Mouse (Mus musculus) embryonic facial prominence, embryonic 13.5 days (tissue): ENCODE data around the gene Rbmxl2. TPM values are rescaled to one million over a fixed set of nuclear protein-coding genes. Genes with fewer than 3 reads are reported as not detected.

Experiments
- ATAC-seq: fragments of 200-750 bp; cut with Nextera tagmentation; 2 replicates; pipeline ENCODE4 v1.8.0; 2017; ENCODE audit warnings: low read depth; ENCODE audit not compliant: insufficient number of reproducible peaks, insufficient read depth, low FRiP score, low TSS enrichment
- H3K27ac ChIP-seq: fragments of 300-500 bp; sonication (generic); 2 replicates; pipeline ENCODE4 v1.5.1; 2015; ENCODE audit warnings: moderate library complexity, mild to moderate bottlenecking, inconsistent platforms
- H3K27me3 ChIP-seq: fragments of 300-500 bp; sonication (generic); 2 replicates; pipeline ENCODE4 v1.6.1; 2015; ENCODE audit warnings: mild to moderate bottlenecking, inconsistent platforms
- H3K36me3 ChIP-seq: fragments of 300-500 bp; sonication (generic); 2 replicates; pipeline ENCODE4 v1.6.1; 2015; ENCODE audit warnings: mild to moderate bottlenecking, inconsistent platforms
- H3K4me1 ChIP-seq: fragments of 300-500 bp; sonication (generic); 2 replicates; pipeline ENCODE4 v1.6.1; 2015; ENCODE audit warnings: inconsistent platforms
- H3K4me2 ChIP-seq: fragments of 300-500 bp; sonication (generic); 2 replicates; pipeline ENCODE4 v1.6.1; 2015; ENCODE audit warnings: moderate library complexity, mild to moderate bottlenecking, inconsistent platforms
- H3K4me3 ChIP-seq: fragments of 300-500 bp; sonication (generic); 2 replicates; pipeline ENCODE4 v1.5.1; 2015; ENCODE audit warnings: mild to moderate bottlenecking, inconsistent platforms
- H3K9ac ChIP-seq: fragments of 300-500 bp; sonication (generic); 2 replicates; pipeline ENCODE4 v1.6.1; 2015; ENCODE audit warnings: mild to moderate bottlenecking, inconsistent platforms
- H3K9me3 ChIP-seq: fragments of 300-500 bp; sonication (generic); 2 replicates; pipeline ENCODE4 v1.6.1; 2016; ENCODE audit warnings: inconsistent platforms
- WGBS: fragments of 180-500 bp; shearing (Covaris S2); methylation state at CpG from one replicate; pipeline ENCODE4 v1.1.7; 2015; ENCODE audit warnings: mixed read lengths; 5-methylcytosine and 5-hydroxymethylcytosine counted together
- polyA plus RNA-seq: library from polyadenylated mRNA; unstranded; fragments of >200 nt; fragmentation: Nextera tagmentation; extraction: Ambion mirVana; gene quantifications from 2 replicates; pipeline ENCODE4 v1.2.1, GENCODE M21; 2015

Gene Rbmxl2
- polyA plus RNA-seq, 1 experiment from 2014 or later: not detected

DNA sequence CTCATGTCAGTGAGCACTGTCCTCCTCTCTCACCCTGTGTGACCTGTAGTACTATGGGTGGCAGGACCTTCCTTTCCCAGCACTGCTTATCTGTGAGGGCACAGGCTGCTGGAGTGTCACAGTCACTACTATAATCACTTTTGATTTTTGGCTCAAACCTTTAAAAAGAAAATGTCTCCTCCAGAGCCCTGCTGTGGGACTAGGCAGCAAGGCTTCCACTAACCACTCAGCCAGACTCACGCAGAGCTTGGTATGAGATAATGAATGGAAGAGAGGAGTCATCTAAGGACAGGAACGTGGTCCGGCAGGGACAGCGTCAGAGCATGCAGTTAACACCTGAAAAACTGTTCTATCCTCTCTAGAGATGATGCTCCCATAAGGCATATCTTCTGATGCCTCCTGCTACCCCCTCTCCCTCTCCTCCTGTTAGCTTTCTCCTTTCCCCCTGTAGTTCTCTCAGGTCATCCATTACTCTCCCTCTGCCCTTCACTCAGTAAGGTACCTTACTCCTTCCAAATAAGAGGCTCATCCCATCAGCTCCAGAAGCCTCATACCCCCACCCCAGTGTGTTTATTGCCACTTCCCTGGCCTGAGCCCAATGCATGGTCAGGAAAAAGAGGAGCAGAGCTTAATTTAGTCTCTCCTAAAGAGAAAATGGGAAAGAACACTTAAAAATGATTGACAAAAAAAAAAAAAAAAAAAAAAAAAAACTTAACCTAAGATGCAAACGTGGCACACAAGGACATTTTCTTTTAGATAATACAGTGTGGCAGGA, 41.2 kb downstream of the Rbmxl2 start:
- Histone ChIP-seq H3K9me3 (no peaks in the 10 kb centered on the region), H3K4me2 (no peak overlapping the region), H3K27ac (no peak overlapping the region), H3K36me3 (no peaks in the 10 kb centered on the region), H3K4me1 (no peaks in the 10 kb centered on the region), H3K9ac (no peak overlapping the region), H3K27me3 (no peaks in the 10 kb centered on the region), H3K4me3 (no peak overlapping the region)
- WGBS: 79% methylated on average over 5 of the region's 5 CpGs
- ATAC-seq: no peak

DNA sequence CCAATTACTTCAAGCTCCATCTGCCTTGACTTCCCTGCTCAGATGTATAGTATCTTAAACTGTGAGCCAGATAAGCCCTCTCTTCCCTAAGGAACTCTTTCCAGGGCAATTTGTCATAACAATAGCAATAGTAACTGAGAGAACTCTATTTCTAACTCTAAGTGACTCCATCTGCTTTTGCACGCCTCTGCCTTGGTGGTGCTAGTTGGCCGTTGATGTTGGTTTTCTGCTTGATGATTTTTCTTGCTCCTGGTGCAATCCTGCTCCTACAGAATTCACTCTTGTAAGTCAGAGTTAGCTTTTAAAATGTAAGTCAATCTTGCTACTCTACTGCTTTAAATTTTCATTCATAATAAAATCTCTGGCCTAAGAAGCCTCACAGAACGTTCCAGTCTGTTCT, 44.1 kb downstream of the Rbmxl2 start:
- Histone ChIP-seq H3K36me3 (no peaks in the 10 kb centered on the region), H3K4me2 (no peak overlapping the region), H3K4me1 (no peaks in the 10 kb centered on the region), H3K9ac (no peak overlapping the region), H3K27me3 (no peaks in the 10 kb centered on the region), H3K9me3 (no peaks in the 10 kb centered on the region), H3K27ac (no peak overlapping the region), H3K4me3 (no peak overlapping the region)
- no peak for ATAC-seq
- 87% methylated on average over 3 of the region's 3 CpGs for WGBS

GRCm38 (mm10) chr7:107259936-107260335, 50.7 kb downstream of the Rbmxl2 start:
- no peaks in the 10 kb centered on the region for H3K27me3 ChIP-seq
- H3K36me3 ChIP-seq: no peaks in the 10 kb centered on the region
- no peaks in the 10 kb centered on the region for H3K9me3 ChIP-seq
- no peaks in the 10 kb centered on the region for H3K4me1 ChIP-seq
- H3K9ac ChIP-seq: no peak overlapping the region
- WGBS: 73% methylated on average over 5 of the region's 5 CpGs
- H3K4me2 ChIP-seq: no peak overlapping the region
- no peak overlapping the region for H3K4me3 ChIP-seq
- no peak overlapping the region for H3K27ac ChIP-seq
- ATAC-seq: no peak

Other genes with a start within 250 kb of the Rbmxl2 start
- not detected in 2 replicates for gene Olfr6, start 245.5 kb upstream of the Rbmxl2 start, polyA plus RNA-seq
- gene Olfr711, start 234.0 kb upstream of the Rbmxl2 start, polyA plus RNA-seq: not detected in 2 replicates
- not detected in 2 replicates for gene Olfr2, start 203.4 kb upstream of the Rbmxl2 start, polyA plus RNA-seq
- not detected in 2 replicates for gene Olfr713, start 178.3 kb upstream of the Rbmxl2 start, polyA plus RNA-seq
- not detected in 2 replicates for gene Olfr714, start 138.5 kb upstream of the Rbmxl2 start, polyA plus RNA-seq
- not detected in 2 replicates for gene Olfr17, start 116.2 kb upstream of the Rbmxl2 start, polyA plus RNA-seq
- not detected in 2 replicates for gene Olfr715b, start 99.1 kb upstream of the Rbmxl2 start, polyA plus RNA-seq
- gene Olfr715, start 78.4 kb upstream of the Rbmxl2 start, polyA plus RNA-seq: not detected in 2 replicates
- gene Olfr716, start 71.1 kb upstream of the Rbmxl2 start, polyA plus RNA-seq: not detected in 2 replicates
- gene Nlrp14, start 42.5 kb upstream of the Rbmxl2 start, polyA plus RNA-seq: not detected in 2 replicates
- 3.9 and 4.2 TPM in 2 replicates for gene Syt9, start 161.3 kb downstream of the Rbmxl2 start, polyA plus RNA-seq